Mouse (Mus musculus) brown adipose tissue, adult 24 weeks (tissue): ENCODE measurements around the gene Fate1. TPM values are rescaled to one million over a fixed set of nuclear protein-coding genes. Genes with fewer than 3 reads are reported as not detected.
"Not testable (repeated sequence)": the region's sequence is repeated elsewhere in the genome, so short reads cannot be mapped to it uniquely, and the experiment has no call there.

ENCODE experiments used
- H3K27ac ChIP-seq: fragments of 200-500 bp; replicated peaks from 2 replicates; pipeline ENCODE4 v1.5.1; 2012; ENCODE audit warnings: low read depth, mild to moderate bottlenecking, low read length
- H3K4me1 ChIP-seq: fragments of 200-500 bp; 2 replicates; pipeline ENCODE4 v1.6.1; 2012; ENCODE audit warnings: low read length, mixed read lengths; ENCODE audit not compliant: control insufficient read depth, insufficient read depth, insufficient read length
- H3K4me3 ChIP-seq: fragments of 200-500 bp; 2 replicates; pipeline ENCODE4 v1.5.1; 2012; ENCODE audit warnings: low read depth, mild to moderate bottlenecking, low read length, moderate library complexity; ENCODE audit not compliant: insufficient read depth
- polyA plus RNA-seq: library from polyadenylated mRNA; stranded (reverse); fragments of >200 nt; gene quantifications from 2 replicates; pipeline ENCODE4 v1.2.4, GENCODE M21; 2012; ENCODE audit not compliant: missing spikeins, insufficient read depth, insufficient read length

Gene Fate1
- polyA plus RNA-seq, result not detected in 2 replicates

DNA sequence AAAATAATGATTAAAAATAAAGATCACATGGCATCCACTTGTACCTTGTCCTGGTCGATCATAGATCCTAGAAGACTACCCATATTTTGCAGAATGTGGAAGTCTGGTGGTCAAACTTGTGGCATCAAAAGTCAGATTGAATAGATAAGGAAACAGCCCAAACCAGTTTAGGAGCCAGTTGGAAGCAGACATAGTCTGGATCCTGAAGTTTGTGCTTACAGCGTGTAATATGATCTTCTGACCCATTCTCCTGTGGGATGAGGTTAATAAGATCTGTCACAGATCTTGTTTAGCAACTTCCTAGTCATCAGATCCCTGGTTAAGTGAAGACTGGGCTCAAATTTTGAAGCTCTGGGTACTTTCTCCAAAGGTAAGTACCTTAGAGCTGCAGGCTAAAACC, at the start of gene Fate1:
Gene Fate1 (plus strand): TSS at position 301 of the 400 bp plus-strand sequence.
- no peak within 1 kb of the TSS for H3K4me3 ChIP-seq
- no peaks in the 10 kb centered on the region for H3K4me1 ChIP-seq
- H3K27ac ChIP-seq, result no peak within 1 kb of the TSS

DNA sequence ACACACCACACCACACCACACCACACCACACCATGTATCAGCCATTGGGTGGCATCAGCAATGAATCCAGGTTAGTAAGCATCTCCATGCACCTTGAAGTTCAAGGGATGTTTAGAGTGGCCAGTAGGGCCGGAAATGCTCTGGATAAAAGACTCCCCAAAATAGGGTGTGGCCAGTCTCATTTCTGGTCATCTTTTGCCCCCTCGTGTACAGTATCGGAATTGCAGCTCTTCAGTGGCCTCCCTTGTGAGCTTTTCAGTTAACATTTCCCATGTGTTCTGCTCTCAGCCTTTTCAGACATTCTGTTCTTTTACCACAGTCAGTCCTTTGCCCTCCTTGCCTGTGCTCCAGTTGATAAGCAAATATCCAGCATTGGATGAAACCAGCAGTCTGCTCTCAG, 26.2 kb upstream of the Fate1 start:
- Histone ChIP-seq H3K4me3 (no peak overlapping the region), H3K27ac (no peak overlapping the region), H3K4me1 (no peaks in the 10 kb centered on the region)

DNA sequence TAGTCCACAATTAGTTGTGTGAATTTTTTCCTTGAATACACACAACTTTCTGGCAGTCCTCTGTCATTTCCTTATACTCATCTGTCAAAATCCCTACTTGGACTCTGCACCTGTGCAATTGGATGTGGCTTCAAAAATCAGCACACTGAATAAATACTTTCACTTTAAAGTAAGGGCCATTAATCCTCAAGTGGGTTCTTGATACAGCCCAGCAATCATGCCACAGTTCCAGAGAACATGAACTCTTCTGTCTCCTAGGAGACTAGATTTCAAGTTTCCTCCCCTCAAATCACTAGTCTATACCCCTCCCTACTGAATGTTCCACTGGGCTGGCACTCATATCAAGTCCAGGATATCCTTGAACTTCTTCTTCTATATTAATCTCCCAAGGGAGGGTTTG, 14.4 kb upstream of the Fate1 start:
- Histone ChIP-seq H3K27ac (no peak overlapping the region), H3K4me3 (no peak overlapping the region), H3K4me1 (no peaks in the 10 kb centered on the region)

DNA sequence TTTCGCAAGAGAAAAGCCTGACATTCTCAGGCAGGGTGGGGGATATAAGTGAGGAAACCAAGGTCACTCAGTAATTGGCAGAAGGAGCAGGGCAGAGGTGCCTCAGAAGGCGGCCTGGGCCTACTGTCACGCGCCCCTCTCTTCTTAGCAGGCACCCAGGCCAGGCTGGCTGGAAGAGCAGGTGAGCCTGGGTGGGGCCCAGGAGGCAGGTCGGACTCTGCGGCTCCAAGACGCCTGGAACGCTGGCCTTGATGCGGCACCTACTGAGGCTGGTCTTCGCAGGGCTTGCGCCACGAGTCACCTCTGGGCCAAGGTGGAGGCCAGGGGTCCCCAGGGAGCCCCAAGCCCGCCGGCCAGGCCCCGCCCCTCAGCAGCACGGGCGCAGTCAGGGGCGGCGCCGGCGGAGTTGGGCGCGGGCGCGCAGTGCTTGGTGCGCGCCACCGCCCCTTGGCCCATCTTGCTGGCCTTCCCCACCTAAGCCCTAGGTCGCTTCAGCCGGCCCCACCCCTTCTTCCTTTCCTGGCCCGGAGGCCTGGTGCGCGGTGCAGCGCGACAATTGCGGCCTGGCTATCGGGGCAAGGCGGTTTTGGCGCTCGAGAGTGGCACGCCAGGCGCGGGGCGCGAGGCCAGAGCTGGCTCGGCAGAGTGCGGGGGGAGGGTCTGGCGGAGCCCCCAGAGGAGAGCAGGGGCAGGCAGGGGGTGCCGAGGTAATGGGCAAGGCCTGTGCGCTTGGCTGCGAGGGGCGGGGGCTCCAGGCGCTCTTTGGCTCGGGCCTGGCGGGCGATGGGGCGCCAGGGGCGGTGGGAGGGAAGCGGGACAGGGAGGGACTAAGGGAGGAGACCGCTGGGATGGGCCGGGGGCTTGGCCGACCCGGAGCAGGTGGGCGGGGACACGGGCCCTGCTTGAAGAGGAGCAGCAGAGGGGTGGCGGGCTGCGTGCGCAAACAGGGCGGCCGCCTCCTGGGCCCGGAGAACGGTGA, 10.4 kb upstream of the Fate1 start, which contains the start of gene Prrg3:
Gene Prrg3 (plus strand): TSS at position 552 of the 979 bp plus-strand sequence.
- Histone ChIP-seq H3K4me3 (peak within 1 kb of the TSS; percentile 70), H3K4me1 (no peaks in the 10 kb centered on the region), H3K27ac (peak within 1 kb of the TSS; percentile 26)

DNA sequence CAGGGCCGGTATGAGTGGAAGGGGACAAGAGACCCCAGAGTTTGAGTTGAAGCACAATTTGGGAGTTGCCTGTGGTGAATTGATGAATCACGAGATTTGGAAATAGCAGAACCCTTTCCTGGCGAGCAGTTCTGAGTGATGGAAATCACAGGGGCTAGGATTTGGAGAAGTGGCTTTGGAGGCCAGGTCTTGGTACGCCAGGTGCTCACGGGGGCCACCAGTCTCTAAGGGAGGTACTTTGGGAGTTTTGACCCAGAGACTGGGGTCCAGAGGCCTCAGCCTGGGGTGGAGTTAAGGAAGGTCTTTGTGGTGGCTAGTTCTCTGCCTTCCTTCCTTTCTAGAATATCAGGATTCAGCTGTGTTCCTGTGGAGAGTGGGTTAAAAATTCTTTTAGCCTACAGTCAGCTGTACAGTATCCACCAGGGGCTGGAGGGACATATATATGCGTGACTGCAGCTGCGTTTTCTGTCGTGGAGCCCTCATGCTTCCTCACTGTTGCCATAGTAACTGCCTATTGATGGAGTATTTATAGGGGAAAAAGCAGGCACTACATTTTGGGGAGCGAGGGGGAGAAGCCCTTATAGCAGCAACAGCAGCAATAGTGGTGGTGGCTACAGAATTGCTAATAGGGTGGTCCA, 9.4 kb upstream of the Fate1 start:
- peak overlapping the region; percentile 26 for H3K27ac ChIP-seq
- H3K4me1 ChIP-seq, result no peaks in the 10 kb centered on the region
- peak overlapping the region; percentile 70 for H3K4me3 ChIP-seq

DNA sequence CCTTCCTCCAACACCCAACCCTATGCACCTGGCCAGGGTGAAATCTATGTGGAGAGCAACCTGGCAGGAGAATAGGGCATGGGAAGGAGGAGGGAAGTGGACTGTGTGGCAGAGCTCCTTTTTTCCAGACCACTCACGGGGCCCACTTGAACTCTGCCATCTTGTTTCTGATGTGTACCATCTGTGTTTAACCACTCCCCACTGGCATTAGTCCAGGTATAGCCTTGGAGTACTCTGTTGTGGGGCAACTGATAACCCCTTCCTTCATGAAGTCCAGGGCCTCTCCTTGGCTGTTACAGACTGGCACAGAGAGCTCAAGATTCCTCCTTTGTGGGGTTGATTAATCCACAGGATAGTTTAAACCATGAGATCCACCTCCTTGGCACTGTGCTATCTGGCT, 4.6 kb upstream of the Fate1 start:
- no peak overlapping the region for H3K27ac ChIP-seq
- H3K4me1 ChIP-seq, result no peaks in the 10 kb centered on the region
- H3K4me3 ChIP-seq, result no peak overlapping the region

DNA sequence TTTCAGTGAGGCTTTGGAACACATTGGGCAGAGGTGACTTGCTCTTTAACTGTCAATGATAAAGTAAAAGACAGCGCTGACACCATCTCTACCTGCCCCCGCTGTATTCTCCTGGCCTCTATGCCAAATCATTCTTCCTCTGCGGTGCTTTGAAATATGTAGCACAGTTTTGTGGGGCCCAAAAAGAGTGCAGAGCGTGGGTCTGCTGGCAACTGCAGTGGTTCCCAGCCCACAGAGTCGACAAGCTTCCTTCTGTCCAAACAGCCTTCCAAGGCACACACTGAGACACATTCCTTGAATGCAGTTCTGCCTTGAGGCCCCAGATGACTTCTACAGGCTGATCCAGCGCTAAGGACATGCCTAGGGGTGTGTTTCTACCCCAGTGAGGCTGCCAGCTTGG, 4.0 kb upstream of the Fate1 start:
- H3K4me1 ChIP-seq, result no peaks in the 10 kb centered on the region
- H3K4me3 ChIP-seq, result no peak overlapping the region
- no peak overlapping the region for H3K27ac ChIP-seq

DNA sequence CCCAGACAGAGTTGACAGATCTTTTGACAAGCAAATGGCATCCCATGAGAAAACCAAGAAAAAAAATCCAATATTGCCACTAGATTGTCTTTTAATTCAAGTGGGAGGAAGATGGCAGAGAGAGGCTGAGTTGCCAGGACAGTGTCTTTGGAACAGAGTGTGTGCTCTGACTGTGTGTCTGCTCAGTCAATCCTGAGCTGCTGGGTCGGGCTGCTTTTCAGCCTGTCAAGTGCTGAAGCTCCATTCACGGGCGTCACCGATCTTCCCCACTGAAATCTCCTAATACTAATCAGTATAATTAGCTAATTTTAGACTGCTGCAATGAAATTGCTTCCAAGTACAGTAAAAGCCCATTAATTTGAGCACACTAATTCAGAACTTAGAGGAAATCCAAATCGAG, 1.5 kb upstream of the Fate1 start:
- no peak overlapping the region for H3K27ac ChIP-seq
- H3K4me3 ChIP-seq, result no peak overlapping the region
- H3K4me1 ChIP-seq, result no peaks in the 10 kb centered on the region

DNA sequence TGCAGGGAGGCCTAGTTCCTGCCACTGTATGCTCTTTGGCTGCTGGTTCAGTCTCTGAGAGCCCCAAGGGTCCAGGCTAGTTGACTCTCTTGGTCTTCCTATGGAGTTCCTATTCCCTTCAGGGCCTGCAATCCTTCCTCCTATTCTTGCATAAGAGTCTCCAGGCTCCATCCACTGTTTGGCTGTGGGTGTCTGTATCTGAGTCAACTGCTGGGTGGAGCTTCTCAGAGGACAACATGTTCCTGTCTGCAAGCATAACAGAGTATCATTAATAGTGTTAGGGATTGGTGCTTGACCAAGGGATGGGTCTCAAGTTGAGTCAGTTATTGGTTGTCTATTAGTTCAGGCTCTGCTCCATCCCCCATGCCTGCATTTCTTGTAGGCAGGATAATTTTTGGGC, 4.9 kb downstream of the Fate1 start:
- not testable (repeated sequence) for H3K27ac ChIP-seq, H3K4me1 ChIP-seq, H3K4me3 ChIP-seq

DNA sequence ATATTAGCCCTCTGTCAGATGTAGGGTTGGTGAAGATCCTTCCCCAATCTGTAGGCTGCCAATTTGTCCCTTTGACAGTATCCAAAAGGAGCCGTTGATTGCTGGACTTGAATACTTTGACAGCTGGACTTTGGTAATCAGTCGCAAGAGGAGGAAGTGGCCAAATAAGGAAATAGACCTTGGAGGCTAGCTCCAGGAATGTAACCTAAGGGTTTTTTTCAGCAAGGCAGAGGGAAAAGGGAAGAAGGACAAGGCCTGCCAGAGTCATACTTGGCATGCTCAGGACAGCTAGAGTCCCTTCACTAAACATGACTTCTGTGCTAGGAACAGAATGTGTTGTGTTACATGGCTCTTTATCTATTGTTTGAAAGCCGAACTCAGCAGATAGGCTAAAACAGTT, 7.7 kb downstream of the Fate1 start:
- peak overlapping the region; percentile 84 for H3K27ac ChIP-seq
- H3K4me1 ChIP-seq, result peaks cover 5% of the 10 kb centered on the region
- H3K4me3 ChIP-seq, result no peak overlapping the region

DNA sequence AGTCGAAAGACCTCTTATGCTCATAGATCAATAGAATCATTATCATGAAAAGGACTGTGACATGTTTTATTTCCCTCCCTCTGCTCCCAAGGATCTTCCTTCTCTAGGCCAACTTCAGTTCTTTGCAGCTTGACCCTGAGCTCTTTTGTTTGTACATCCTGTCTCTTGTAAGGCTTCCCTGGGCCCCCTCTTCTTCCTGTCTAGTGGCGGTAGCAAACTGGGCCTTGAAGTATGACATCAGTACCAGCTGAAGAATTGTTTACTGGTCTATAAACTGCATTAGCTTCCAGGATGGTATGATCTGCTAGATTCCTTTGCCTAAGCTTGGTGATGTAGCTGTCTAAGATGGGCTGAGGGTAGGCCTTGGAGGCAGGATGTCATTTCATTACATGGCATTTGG, 8.5 kb downstream of the Fate1 start:
- Histone ChIP-seq H3K4me1 (peaks cover 5% of the 10 kb centered on the region), H3K27ac (peak overlapping the region; percentile 21), H3K4me3 (no peak overlapping the region)

DNA sequence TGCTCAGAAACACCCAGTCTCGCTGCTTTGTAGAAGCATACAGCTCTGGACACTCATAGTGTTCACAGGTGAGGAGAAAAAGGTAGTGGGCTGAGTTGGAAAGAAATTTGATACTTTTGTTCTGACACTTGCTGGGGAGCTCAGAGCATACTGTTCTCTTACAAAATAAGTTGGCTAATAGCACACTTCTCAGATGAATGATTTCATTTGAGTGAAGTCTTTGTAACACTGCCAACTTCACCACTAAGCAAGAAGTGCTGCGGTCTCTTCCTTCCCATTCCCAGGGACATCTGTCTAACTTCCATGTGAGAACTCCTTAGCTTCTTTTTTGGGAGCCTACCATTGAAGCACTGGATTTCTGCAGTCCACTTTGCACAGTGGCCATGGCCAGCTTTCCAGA, 10.4 kb downstream of the Fate1 start:
- Histone ChIP-seq H3K4me3 (no peak overlapping the region), H3K27ac (no peak overlapping the region), H3K4me1 (peaks cover 5% of the 10 kb centered on the region)

DNA sequence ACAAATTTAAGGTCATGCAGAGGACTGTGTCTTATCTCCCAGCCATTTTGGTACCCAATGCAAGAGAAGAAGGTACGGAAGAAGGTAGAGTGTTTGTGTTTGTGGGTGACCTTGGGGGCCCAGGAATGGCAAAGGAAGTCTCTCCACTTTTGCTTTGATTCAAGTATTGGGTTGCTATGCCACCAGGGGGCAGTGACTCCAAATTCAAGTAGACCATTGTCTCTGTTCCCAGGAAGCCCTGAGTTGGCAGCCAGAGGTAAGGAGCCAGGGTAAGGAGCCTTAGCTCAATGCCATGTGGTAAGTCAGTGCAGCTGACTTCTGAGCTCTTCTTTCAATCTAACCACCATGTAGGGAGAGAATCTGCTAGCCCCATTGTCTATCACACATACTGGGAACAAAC, 11.0 kb downstream of the Fate1 start:
- Histone ChIP-seq H3K27ac (no peak overlapping the region), H3K4me1 (peaks cover 5% of the 10 kb centered on the region), H3K4me3 (no peak overlapping the region)

DNA sequence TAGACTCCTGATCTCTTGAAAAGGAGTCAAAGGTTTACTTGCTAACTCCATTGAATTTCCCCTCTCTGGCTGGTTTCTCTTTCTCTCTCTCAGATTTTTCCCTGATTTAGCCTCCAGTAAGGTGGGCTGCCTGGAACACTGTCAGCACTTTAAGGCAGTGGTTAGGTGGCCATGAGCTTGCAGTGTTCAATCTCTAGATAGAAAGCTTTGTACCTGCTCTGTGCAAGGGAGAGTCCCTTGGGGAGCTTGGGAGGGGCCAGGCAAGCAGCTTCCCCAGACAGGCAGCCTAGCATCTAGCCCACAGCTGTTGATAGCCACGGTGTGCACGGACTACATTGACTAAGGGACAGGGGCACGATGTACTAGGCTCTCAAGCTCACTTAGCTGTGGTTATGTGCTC, 18.8 kb downstream of the Fate1 start, which contains the start of gene Cnga2:
Gene Cnga2 (plus strand): TSS at position 301 of the 400 bp plus-strand sequence.
- H3K4me1 ChIP-seq, result no peaks in the 10 kb centered on the region
- H3K4me3 ChIP-seq, result no peak within 1 kb of the TSS
- H3K27ac ChIP-seq, result no peak within 1 kb of the TSS

DNA sequence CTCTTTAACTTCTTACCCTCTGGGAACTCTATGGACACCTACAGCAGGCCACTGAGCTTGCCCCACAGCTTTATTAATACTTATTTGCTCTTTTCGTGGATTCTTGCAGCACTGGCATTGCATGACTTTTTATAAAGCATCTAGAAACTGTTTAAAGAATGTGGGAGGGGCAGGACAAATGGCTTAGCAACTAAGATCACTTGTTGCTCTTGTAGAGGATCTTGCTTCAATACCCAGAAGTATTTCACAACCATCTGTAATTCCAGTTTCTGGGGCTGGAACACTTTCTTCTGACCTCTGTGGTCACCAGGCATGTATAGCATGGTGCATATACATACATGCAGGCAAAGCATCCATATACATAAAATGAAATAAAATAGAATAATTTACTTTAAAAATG, 23.2 kb downstream of the Fate1 start:
- Histone ChIP-seq H3K4me1 (no peaks in the 10 kb centered on the region), H3K27ac (no peak overlapping the region)

More for the DNA sequence above, 23.2 kb downstream of the Fate1 start:
- H3K4me3 ChIP-seq, result no peak overlapping the region
